Mouse (Mus musculus) forebrain, embryonic 16.5 days (tissue): Measurements from ENCODE around the gene Pip5kl1. TPM values are rescaled to one million over a fixed set of nuclear protein-coding genes. Genes with fewer than 3 reads are reported as not detected.

ENCODE experiments used
- ATAC-seq: fragments of 200-750 bp; cut with Nextera tagmentation; 2 replicates; pipeline ENCODE4 v1.8.0; 2017; ENCODE audit warnings: mild to moderate bottlenecking, moderate library complexity
- H3K27ac ChIP-seq: fragments of 300-500 bp; sonication (generic); 2 replicates; pipeline ENCODE4 v1.5.1; 2014; ENCODE audit warnings: low read length, control low read depth
- H3K27me3 ChIP-seq: fragments of 300-500 bp; sonication (generic); replicated peaks from 2 replicates; pipeline ENCODE4 v1.6.1; 2014; ENCODE audit warnings: low read length; ENCODE audit not compliant: control insufficient read depth, insufficient read depth
- H3K36me3 ChIP-seq: fragments of 300-500 bp; sonication (generic); 2 replicates; pipeline ENCODE4 v1.6.1; 2014; ENCODE audit not compliant: control insufficient read depth, insufficient read depth
- H3K4me1 ChIP-seq: fragments of 300-500 bp; sonication (generic); replicated peaks from 2 replicates; pipeline ENCODE4 v1.6.1; 2014; ENCODE audit warnings: low read length; ENCODE audit not compliant: control insufficient read depth, insufficient read depth
- H3K4me2 ChIP-seq: fragments of 300-500 bp; sonication (generic); 2 replicates; pipeline ENCODE4 v1.6.1; 2014; ENCODE audit warnings: mild to moderate bottlenecking, low read length, control low read depth
- H3K4me3 ChIP-seq: fragments of 300-500 bp; sonication (generic); replicated peaks from 2 replicates; pipeline ENCODE4 v1.5.1; 2014; ENCODE audit warnings: mild to moderate bottlenecking, low read length, control low read depth
- H3K9ac ChIP-seq: fragments of 300-500 bp; sonication (generic); replicated peaks from 2 replicates; pipeline ENCODE4 v1.6.1; 2014; ENCODE audit warnings: low read depth, low read length, control low read depth
- H3K9me3 ChIP-seq: fragments of 300-500 bp; sonication (generic); 2 replicates; pipeline ENCODE4 v1.6.1; 2016; ENCODE audit warnings: low read length; ENCODE audit not compliant: control insufficient read depth
- WGBS: fragments of 180-500 bp; shearing (Covaris S2); extraction: QIAGEN DNeasy Blood & Tissue Kit; methylation state at CpG from one replicate; pipeline ENCODE4 v1.1.7; 2014; 5-methylcytosine and 5-hydroxymethylcytosine counted together
- polyA plus RNA-seq: library from polyadenylated mRNA; unstranded; fragments of >200 nt; fragmentation: Nextera tagmentation; extraction: Ambion mirVana; gene quantifications from 2 replicates; pipeline ENCODE4 v1.2.1, GENCODE M21; 2015

Pip5kl1 gene
- polyA plus RNA-seq, 1 experiment from 2014 or later, result 6.8 TPM

- ATAC-seq, result no peak
- Histone ChIP-seq H3K9ac (no peak overlapping the region), H3K4me3 (no peak overlapping the region), H3K4me1 (peaks cover 6% of the 10 kb centered on the region; the same call in 1 of the 2 replicates), H3K9me3 (no peaks in the 10 kb centered on the region), H3K27ac (no peak overlapping the region), H3K4me2 (no peak overlapping the region), H3K27me3 (no peaks in the 10 kb centered on the region), H3K36me3 (no peaks in the 10 kb centered on the region)
- WGBS, result 57% methylated on average over 1 of the region's 1 CpGs
These were observed 27.6 kb upstream of the Pip5kl1 start for GRCm38 (mm10) chr2:32546951-32547350.

- Histone ChIP-seq H3K4me3 (no peak overlapping the region), H3K4me1 (peaks cover 6% of the 10 kb centered on the region; the same call in 1 of the 2 replicates), H3K9ac (no peak overlapping the region), H3K27me3 (no peaks in the 10 kb centered on the region), H3K27ac (no peak overlapping the region), H3K9me3 (no peaks in the 10 kb centered on the region), H3K36me3 (no peaks in the 10 kb centered on the region), H3K4me2 (no peak overlapping the region)
- WGBS, result 92% methylated on average over 5 of the region's 5 CpGs
- ATAC-seq, result no peak
These were observed 27.2 kb upstream of the Pip5kl1 start for GRCm38 (mm10) chr2:32547380-32547779.

GRCm38 (mm10) chr2:32547964-32548739, 26.4 kb upstream of the Pip5kl1 start:
- Histone ChIP-seq H3K4me3 (no peak overlapping the region), H3K9ac (no peak overlapping the region), H3K4me1 (peaks cover under 1% of the 10 kb centered on the region; the same call in 1 of the 2 replicates), H3K27ac (no peak overlapping the region), H3K4me2 (no peak overlapping the region), H3K36me3 (no peaks in the 10 kb centered on the region), H3K9me3 (no peaks in the 10 kb centered on the region), H3K27me3 (no peaks in the 10 kb centered on the region)
- ATAC-seq, result no peak
- 93% methylated on average over 7 of the region's 7 CpGs for WGBS

GRCm38 (mm10) chr2:32549171-32549570, 25.4 kb upstream of the Pip5kl1 start:
- Histone ChIP-seq H3K4me3 (no peak overlapping the region), H3K36me3 (no peaks in the 10 kb centered on the region), H3K9me3 (no peaks in the 10 kb centered on the region), H3K27me3 (no peaks in the 10 kb centered on the region), H3K27ac (no peak overlapping the region), H3K4me2 (no peak overlapping the region), H3K9ac (no peak overlapping the region), H3K4me1 (no peaks in the 10 kb centered on the region)
- WGBS, result 92% methylated on average over 9 of the region's 9 CpGs
- ATAC-seq, result no peak

DNA sequence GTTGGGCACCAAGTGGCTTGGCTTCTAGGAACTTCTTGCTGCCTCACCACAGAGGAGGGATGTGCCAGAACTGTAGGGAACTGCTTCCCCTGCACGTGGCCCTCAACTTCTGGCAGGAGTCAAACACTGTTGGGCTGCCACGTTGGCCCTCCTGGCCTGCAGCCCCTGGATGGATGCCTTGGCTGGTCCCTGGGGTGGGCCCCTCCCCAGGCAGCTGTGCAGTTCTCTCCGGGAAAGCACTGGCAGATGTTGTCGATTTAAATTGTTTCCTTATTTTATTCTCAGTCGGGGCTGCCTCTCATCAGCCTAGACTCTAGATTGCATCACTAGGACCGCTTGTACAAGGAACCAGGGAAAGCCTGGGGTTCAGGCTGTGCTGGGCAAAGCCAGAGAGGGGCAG, 24.8 kb upstream of the Pip5kl1 start:
- H3K9me3 ChIP-seq, result no peaks in the 10 kb centered on the region
- H3K27me3 ChIP-seq, result no peaks in the 10 kb centered on the region
- H3K4me1 ChIP-seq, result no peaks in the 10 kb centered on the region
- no peak overlapping the region for H3K4me3 ChIP-seq
- H3K27ac ChIP-seq, result no peak overlapping the region
- no peak overlapping the region for H3K9ac ChIP-seq
- no peak overlapping the region for H3K4me2 ChIP-seq
- no peak for ATAC-seq
- 72% methylated on average over 6 of the region's 6 CpGs for WGBS
- H3K36me3 ChIP-seq, result no peaks in the 10 kb centered on the region

- ATAC-seq, result no peak
- no peak overlapping the region for H3K4me3 ChIP-seq
- H3K36me3 ChIP-seq, result no peaks in the 10 kb centered on the region
These were observed 23.4 kb upstream of the Pip5kl1 start for GRCm38 (mm10) chr2:32551236-32551635.

GRCm38 (mm10) chr2:32553592-32554148, 20.9 kb upstream of the Pip5kl1 start:
- no peaks in the 10 kb centered on the region for H3K36me3 ChIP-seq
- no peak overlapping the region for H3K27ac ChIP-seq
- H3K9me3 ChIP-seq, result no peaks in the 10 kb centered on the region
- H3K27me3 ChIP-seq, result no peaks in the 10 kb centered on the region
- no peak overlapping the region for H3K4me2 ChIP-seq
- no peaks in the 10 kb centered on the region for H3K4me1 ChIP-seq
- no peak overlapping the region for H3K9ac ChIP-seq
- ATAC-seq, result no peak
- WGBS, result 83% methylated on average over 7 of the region's 7 CpGs
- H3K4me3 ChIP-seq, result no peak overlapping the region

More at GRCm38 (mm10) chr2:32551236-32551635, 23.4 kb upstream of the Pip5kl1 start:
- Histone ChIP-seq H3K4me2 (no peak overlapping the region), H3K4me1 (no peaks in the 10 kb centered on the region), H3K27me3 (no peaks in the 10 kb centered on the region), H3K27ac (no peak overlapping the region), H3K9me3 (no peaks in the 10 kb centered on the region), H3K9ac (no peak overlapping the region)
- 89% methylated on average over 5 of the region's 5 CpGs for WGBS

DNA sequence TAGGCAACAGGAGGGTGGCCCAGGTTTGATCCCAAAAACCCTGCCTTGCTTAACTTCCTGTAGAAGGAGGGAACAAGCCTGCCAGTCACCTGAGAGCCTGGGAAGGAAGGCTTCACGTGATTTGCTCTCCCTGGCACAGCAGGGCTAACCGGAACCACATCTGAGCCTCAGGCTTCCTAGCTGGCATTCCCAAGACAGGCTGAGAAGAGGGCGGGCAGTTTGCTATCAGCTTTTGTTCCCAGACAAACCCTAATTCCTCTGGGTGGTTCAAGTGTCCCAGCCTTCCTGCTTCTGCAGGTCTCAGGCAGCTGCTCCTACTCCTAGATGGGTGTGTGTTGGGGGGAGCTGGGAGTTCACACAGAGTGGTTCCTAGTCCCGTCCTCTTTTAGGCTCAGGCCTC, 19.1 kb upstream of the Pip5kl1 start:
- 41% methylated on average over 4 of the region's 4 CpGs for WGBS
- H3K4me1 ChIP-seq, result peaks cover 11% of the 10 kb centered on the region
- no peak for ATAC-seq
- no peak overlapping the region for H3K9ac ChIP-seq
- no peak overlapping the region for H3K4me2 ChIP-seq
- no peaks in the 10 kb centered on the region for H3K36me3 ChIP-seq
- H3K27ac ChIP-seq, result no peak overlapping the region
- no peak overlapping the region for H3K4me3 ChIP-seq
- H3K9me3 ChIP-seq, result no peaks in the 10 kb centered on the region
- H3K27me3 ChIP-seq, result no peaks in the 10 kb centered on the region

- H3K4me1 ChIP-seq, result peaks cover 11% of the 10 kb centered on the region
- no peak overlapping the region for H3K4me3 ChIP-seq
- WGBS, result 77% methylated on average over 7 of the region's 7 CpGs
- no peak overlapping the region for H3K9ac ChIP-seq
- H3K9me3 ChIP-seq, result no peaks in the 10 kb centered on the region
- H3K4me2 ChIP-seq, result no peak overlapping the region
- no peaks in the 10 kb centered on the region for H3K36me3 ChIP-seq
- no peak overlapping the region for H3K27ac ChIP-seq
- ATAC-seq, result no peak
- H3K27me3 ChIP-seq, result no peaks in the 10 kb centered on the region
These were observed 18.6 kb upstream of the Pip5kl1 start for GRCm38 (mm10) chr2:32556019-32556418.
